Mouse (Mus musculus): ENCODE results near the gene Sorcs2. TPM values are rescaled to one million over a fixed set of nuclear protein-coding genes. Genes with fewer than 3 reads are reported as not detected.
A peak's percentile ranks its signal among the peaks of the same experiment; 100 is the strongest.
"Not testable (repeated sequence)": the region's sequence is repeated elsewhere in the genome, so short reads cannot be mapped to it uniquely, and the experiment has no call there.

The Sorcs2 gene
- total RNA-seq, 2 experiments from 2014 or later: 2.2 to 4.3 TPM

GRCm38 (mm10) chr5:36391751-36392150, 6.2 kb downstream of the Sorcs2 start:
- no peak for DNase-seq

DNA sequence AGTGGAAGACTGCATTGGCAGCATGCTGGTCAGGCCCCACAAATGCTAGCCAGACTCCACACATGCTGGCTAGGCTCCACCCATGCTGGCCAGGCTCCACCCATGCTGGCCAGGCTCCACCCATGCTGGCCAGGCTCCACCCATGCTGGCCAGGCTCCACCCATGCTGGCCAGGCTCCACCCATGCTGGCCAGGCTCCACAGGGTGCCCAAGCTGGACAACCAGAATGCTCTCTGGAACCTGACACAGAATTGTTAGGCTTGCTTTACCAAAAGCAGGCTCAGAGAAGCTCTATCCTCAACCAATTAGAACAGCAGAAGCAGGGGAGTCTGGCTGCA, 7.4 kb downstream of the Sorcs2 start:
- not testable (repeated sequence) for DNase-seq

DNA sequence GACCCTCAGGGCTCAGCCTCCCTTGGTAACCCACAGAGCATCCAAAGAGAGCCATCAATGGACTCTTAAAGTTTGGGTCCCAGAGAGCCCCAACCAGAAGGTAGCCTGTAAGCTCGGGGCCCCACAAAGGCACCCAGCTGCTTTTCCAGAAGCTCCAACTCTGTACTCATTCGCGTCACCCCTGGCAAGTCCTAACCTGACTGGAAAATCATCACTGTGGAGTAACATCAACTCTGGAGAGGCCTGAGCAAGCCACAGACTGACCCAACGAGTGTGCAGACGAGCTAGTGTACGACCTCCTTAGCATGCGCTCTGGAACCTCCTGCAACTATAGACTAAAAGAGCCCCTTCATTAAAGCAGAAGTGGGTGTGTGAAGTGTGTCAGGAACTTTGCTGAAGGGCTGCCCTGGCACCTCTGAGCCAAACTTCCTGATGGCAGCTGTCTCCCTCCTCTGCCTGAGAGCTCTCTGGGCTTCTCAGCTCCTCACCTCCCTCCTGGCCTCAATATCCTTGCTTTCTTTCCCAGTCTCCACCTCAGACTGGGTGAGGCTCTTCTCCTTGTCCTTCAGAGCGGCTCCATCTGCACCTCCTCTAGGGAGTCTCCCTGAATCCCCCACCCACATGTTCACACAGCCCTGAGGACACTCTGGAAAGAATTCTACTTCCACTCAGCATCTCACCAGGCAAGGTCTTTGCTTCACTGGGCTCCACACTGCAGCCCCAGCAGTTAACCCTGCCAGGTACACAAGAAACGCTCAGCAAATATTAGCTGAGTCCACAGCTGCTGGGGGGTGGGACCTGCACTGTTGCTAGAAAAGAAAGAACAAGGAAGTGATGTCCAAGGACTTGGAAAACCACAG, 8.0 kb downstream of the Sorcs2 start:
- DNase-seq: no peak

DNA sequence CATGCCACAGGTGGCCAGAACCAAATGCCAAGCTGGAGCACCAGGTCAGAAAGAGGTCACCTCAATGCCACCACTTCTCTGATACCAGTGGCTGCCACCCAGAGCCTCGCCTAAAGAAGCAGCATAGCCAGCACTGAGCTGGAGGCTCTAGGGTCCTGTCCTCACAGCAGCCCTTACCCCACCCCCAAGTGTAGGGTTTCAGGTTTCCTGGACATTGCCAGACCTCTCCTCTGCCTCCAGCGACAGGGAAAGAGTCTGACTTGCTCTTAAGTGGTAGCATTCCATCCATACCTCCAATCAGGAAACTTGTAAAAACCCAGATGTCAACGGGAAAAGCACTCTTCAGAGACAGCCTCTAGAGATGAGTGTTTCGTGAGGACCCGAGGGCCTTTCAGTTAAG, 12.9 kb downstream of the Sorcs2 start:
- no peak for DNase-seq

DNA sequence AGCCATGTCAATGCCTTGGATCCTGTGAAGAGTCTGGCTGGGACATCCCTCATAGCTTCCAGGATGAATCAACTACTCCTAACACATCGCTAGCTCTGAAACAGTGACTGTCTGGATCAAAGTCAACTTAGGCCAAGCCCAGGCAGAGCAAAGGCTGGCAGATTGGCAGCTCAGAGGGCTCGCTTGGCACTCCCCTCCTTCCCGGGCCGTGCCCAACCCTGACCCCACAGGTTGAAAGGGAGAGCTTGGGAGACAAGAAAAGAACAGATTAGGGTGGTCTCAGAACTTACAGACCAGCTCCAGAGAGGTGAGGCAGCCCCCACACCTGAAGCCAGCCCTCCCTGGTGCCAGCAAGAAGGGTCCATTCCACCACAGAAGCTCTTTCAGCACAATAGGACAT, 14.5 kb downstream of the Sorcs2 start:
- DNase-seq: no peak

DNA sequence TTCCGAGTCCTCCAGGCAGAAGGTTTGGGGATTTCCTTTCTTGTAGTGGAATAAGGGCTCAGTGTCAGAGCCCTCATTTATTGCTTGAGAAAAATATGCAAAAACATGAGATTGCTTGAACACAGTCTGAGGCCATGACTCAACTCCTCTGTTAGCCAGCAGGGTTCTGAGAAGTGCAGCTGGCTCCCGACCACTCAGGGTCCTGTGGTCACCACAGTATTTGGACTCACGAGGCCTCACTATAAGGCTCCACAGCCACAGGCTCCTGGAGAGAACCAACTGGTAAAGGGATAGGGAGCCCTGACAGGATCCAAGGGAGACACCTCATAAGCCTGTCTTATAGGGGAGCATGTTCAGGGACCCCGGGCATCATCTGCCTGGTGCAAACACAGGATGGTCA, 15.2 kb downstream of the Sorcs2 start:
- no peak for DNase-seq

GRCm38 (mm10) chr5:36382134-36382693, 15.7 kb downstream of the Sorcs2 start:
- no peak for DNase-seq

DNA sequence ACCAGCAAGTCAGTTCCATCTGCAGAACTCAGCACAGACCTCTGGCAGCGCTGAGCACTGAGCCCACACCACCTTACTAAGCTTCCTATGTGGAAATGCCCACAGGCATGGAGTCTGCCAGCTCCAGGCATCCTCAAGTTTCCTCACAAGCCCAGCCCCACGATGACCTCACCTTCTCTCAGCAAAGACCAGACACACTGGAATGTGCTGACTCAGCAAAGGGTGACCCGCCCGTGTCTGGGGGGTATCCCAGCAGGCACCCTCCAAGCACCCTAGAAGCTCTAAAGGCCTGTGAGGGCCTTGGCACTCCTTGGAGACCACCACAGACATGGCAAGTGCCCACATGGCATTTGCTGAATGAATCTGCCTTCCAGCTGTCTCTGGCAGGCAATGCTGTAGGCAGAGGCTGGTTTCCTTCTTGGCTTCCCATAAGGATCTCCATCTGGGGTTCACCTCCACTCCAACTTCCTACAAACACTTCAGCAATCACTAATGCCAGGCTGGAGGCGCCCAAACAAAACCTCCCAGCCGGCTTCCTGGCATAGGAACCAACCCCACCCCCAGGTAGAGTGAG, 17.9 kb downstream of the Sorcs2 start:
- peak; percentile 60 for DNase-seq

DNA sequence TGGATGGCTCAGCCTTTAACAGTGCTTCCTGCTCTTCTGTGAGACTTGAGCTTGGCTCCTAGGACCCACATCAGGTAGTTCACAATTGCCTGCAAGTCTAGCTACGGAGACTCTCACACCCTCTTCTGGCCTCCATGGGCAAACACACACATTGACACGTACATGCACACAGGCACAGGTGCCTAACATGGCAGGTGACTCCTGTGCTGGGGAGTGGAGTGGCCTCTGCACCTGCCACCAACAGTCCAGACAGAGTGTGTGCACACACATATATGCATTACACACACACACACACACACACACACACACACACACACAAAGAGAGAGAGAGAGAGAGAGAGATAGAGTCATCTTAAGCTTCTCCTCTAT, 19.6 kb downstream of the Sorcs2 start:
- no peak for DNase-seq

DNA sequence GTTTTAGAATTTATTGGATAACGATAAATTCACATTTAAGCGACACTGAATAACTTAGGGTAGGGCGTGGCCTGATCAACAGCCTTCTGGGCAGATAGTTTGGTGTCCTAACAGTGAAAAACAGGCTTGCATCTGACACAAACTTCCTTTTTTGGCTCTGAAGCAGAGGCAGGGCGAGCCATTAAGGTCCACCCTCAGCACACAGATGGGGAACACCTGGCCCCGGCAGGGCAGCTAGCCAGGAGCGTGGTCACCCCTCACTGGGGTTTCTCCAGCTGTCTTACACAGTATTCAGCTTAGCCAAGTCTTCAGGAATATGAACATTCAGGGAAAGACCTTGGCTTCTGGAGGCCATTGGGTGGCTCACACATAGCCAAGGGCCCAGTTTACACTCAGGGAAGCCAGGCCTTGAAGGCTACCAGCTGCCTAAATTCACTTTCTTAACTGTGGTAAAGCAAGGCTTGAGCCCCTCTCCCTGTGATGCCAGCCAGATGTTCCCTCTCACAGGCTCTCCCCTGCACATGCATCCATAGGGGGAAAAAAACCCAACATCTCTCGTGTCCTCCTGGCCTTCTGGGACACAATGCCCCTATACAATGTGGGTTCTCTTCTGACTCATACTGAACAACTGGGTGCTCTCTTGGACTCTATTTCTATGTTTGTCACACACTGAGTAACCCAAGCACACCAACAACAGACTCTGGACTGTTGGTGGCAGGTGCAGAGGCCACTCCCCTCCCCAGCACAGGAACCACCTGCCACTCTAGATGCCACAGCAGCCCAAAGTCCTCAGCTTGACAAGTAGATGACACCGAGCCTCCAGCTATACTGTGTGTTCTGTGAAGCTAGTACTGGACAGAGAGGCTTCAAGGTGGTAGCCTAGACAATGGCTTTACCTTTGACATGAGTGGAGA, 20.2 kb downstream of the Sorcs2 start:
- DNase-seq: peak; percentile 55

DNA sequence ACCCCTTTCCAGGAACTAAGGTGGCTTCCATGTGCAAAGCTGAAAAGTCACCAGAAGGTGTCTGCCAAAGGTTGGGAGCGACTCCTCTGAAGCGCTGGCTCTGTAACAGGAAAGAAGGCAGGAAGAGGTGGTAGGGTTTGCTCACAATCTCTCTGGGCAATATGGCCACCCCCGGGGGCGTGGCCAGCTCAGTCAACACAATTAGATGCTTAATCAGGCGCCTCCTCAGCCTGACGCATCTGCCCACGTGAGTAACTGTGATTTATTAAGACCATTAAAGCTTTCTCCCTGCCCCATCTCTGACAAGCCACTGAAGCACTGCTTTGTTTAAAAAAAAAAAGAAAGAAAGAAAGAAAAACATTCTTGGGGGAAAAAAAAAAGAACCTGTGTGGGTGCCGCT, 22.1 kb downstream of the Sorcs2 start:
- DNase-seq: no peak

GRCm38 (mm10) chr5:36374221-36375050, 23.5 kb downstream of the Sorcs2 start:
- no peak for DNase-seq

DNA sequence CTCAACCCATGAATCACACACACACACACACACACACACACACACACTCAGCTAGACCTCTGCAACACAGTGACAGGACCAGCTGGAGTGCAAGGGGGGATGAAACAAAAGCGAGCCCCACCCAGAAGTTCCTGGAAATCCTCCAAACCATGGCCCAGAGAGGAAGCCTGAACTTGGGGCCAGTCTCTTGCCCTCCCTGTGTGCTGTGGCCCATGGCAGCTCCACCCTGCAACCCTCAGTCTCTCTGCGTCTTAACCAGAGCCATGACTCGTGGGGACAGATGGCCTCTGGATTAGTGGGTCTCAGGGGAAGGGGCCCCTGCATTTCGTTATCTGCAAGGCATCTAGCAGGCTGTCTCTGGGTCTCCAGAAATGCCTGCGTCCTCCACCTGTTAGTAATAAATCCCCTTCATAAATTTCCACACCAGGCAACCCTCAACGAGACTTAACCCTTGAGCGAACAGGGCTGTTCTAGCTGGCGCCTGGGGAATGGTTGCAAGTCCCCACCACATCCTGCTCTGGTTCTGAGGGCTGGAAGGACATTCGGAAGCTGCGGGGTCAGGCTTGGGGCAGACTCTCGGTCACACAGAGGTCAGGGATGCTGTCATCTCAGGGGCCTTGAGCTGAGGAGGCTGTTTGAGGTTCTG, 24.6 kb downstream of the Sorcs2 start:
- no peak for DNase-seq

DNA sequence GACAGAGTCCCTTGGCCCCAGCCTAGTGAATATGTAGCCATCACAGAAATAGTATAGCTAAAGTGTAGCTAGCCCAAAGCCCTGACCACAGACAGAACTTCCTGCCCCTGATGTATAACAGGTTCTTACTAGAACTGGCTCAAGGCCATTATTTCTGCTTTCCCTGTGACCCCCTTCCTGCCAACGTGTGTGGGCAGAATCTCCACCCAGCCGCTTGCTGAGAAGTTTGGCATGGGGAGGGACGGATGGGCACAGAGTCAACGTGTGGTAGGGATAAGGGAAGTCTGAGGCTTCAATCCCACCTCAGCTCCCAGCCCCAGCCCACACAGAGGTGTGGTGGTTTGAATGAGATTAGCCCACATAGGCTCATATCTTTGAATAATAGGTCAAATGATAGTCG, 26.2 kb downstream of the Sorcs2 start:
- no peak for DNase-seq

GRCm38 (mm10) chr5:36369261-36369684, 28.7 kb downstream of the Sorcs2 start:
- DNase-seq: no peak

- peak; percentile 60 for DNase-seq
These were observed 29.3 kb downstream of the Sorcs2 start for GRCm38 (mm10) chr5:36368511-36369135.

- no peak for DNase-seq
These were observed 30.0 kb downstream of the Sorcs2 start for GRCm38 (mm10) chr5:36367911-36368310.

DNA sequence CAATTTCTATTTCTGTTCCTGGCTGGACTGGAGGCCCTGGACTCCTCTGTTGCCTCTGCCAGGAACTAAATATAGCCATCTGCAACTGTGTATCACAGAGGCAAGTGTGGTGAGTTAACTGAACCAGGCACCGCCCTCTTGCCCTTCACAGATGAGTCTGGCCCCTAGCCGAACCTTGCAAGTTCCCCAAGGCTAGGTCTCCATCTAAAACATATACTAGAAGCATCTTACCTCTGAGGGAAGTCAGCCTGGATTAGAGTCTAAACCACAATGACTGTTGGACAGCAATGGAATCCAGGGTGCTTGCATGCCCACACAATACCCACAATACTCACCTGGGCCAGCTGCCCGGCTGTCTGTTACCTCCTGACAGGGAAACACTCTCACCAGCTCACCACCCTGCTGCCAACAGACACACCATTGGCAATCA, 30.7 kb downstream of the Sorcs2 start:
- peak; percentile 71 for DNase-seq

DNA sequence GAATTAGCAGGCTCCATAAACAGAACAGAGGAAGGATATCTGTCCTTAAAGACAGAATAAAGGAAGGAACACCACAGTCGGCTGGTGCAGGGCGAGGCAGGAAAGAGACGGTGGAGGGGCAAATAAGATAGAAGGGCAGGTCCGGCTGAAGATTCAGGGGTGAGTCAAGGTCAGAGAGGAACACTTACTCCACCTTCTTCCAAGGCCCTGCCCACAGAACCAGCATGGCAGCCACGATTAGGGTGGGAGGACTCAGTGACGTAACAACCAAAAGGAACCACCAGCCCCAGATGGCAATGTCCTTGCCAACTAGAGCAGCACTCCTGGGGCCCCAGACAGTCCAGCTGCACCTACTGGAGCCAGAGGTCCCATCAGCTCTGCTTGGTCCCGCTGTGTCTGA, 36.2 kb downstream of the Sorcs2 start:
- DNase-seq: no peak

DNA sequence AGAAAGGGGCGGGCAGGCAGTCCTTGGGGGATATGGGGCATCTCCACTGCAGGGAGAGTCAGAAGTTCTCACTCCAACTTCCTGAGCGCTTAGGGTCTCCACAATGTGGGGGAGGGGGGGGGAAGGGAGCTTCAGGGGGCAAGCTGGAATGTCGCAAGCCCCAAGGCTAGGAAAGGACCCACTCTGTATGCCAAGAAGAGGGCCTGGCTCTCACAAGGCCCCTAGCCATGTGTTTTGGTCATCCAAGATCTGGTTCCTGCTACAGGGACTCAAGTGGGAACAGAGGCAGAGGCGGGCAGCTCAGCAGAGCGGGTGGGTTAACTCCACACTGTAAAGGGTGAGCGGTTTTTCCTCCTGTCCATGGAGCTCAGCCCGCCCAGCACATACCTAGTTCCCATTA, 37.6 kb downstream of the Sorcs2 start:
- DNase-seq: no peak

All from gastrocnemius, postnatal 25 days (tissue).